Mouse (Mus musculus) kidney, adult 11 months (tissue): ENCODE results near the gene Asah2.
"Not testable (repeated sequence)": the region's sequence is repeated elsewhere in the genome, so short reads cannot be mapped to it uniquely, and the experiment has no call there.

Experiments
- DNase-seq: peaks from one replicate; pipeline ENCODE4 v3.0.0; 2022

Asah2 gene

DNA sequence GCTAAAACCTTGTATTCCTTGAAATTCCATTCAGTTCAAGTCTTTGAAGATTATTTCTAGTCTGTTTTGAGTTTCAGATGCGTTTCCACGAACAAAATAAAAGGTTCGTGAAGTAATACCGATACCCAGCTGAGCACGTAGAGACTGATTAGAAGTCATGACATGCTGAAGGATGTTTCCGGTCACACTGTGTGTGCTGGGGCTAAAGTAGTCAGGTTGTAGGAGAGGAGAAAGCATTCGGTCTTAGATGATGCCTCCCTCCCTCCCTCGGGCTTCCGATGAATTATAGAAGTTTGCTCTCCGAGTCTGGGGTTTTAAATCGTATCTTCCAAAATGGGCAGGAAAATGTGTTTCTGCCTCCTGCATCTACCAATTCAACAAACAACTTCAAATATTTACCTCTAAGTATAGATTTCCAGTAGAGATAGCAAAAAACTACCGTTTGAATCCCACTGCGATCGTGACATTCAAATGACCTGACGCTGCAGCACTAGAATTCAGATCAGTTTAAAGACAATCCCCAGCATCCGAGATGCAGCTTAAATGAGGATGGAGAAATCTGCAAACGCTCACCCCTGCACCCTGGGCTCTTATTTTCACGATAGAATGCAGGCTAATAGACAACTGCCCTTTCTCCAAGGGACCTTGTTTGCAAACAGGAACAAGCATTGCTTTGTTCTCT is 5.6 kb downstream of the Asah2 start:
- no peak for DNase-seq

DNA sequence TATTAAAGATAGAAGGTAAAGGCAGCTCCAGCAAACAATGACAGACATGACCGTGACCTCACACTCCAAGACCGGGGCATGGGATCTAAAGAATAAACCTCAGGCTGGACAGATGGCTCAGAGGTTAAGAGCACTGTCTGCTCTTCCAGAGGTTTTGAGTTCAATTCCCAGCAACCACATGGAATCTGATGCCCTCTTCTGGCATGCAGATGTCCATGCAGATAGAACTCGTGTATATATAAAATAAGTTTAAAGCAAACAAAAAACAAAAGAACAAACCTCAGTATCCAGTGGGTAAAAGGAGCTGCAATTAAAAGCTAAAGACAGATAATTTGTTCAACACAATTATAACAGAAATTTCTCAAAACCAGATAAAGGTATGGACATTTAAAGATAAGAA is 9.4 kb downstream of the Asah2 start:
- no peak for DNase-seq

DNA sequence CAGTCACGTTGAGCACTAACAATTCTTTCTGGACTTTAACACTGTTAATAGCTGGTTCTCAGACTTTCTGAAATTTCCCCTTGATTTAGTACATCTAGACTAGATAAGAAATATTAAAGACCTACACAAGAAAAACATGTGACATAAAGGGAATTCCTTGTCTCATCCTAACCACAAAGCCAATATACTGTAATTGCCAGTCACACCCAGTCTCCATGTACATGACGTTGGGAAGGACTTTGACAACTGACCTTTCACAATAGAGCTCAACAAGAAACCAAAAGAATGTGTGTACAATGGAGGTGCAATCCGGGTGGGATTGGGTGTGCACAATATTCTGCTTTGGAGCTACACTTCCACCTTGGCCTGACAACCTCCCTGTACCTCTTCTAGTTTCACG is 15.7 kb downstream of the Asah2 start:
- no peak for DNase-seq

DNA sequence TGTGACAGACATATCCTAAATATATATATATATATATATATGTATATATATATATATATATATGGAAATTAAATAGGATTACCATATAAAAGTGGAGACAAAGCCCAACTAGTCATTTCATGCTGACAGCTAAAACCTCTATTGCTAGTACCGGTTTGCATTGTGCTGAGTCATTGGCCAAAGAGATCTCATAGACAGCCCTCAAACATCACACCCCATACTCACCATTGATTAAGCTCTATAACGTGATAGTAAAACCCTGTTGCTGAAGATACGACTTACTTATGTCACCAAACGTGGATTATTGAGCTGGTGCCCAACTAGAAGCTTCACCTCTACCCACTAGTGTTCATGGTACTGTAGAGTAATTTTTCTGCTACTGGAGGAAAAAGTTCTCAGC is 17.2 kb downstream of the Asah2 start:
- DNase-seq, result no peak

DNA sequence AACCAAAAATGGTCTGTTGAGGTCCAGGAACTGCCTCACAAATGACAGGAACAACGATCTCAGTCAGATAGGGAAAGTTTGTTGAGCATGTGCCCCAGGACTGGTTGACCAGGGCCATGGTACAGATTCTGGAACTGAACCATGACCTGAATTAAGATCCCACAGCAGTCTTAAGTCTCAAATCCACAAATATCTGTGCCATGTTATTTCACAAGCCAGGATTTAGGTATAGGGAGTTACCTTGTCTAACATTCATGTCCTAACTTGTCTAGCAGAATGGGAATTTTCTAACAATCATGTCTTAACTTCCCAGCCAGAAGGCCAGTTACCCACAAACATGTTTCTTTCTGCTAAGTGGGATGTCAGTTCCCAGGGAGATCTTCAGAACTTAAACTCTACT is 19.4 kb downstream of the Asah2 start:
- no peak for DNase-seq

DNA sequence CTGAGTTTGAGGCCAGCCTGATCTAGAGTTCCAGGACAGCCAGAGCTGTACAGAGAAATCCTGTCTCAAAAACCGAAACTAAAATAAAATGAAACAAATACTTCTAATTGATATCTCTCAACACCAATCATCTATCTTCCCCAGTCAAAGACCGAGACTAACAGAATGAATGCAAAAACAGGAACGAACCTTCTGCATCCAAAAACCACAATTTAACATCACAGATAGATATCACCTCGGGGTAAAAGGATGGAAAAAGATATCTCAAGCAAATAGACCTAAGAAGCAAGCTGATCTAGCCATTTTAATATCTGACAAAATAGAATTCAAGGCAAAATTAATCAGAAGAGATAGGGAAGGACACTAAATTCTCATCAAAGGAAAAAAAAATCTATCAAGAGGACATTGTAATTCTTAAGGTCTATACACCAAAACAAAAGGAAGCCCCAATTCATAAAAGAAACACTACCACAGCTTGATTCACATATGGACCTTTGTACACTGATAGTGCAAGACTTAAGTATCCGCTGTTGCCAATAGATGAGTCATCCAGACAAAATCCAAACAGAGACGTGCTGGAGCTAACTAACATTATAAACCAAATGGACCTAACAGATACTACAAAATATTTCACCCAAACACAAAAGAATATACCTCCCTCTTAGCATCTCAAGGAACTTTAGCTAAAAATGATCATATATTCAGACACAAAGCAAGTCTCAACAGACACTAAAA is 20.1 kb downstream of the Asah2 start:
- DNase-seq, result no peak

DNA sequence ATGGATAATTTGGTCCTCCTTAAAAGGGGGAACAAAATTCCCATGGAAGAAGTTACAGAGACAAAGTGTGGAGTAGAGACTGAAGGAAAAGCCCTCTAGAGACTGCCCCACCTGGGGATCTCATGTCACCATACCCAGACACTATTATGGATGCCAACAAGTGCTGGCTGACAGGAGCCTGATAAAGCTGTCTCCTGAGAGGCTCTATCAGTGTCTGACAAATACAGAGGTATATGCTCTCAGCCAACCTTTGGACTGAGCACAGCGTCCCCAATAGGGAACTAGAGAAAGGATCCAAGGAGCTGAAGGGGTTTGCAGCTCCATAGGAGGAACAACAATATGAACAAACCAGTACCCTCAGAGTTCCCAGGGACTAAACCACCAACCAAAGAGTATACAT is 23.2 kb downstream of the Asah2 start:
- not testable (repeated sequence) for DNase-seq

DNA sequence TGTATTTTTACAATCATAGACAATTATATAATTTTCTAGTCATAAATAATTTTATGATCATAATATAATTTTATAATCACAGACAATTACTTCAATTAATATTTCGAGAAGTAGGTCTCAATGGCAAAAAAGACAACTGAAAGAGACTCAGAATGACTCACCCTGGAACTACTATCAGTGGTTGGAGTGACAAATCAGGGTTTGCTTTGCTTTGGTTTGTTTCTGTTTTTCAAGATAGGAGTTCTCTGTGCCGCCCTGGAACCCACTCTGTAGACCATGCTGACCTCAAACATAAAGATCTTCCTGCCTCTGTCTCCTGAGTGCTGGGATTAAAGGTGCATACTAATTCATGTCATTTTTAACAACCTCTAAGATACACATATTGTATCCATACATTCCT is 37.7 kb downstream of the Asah2 start:
- DNase-seq, result no peak

DNA sequence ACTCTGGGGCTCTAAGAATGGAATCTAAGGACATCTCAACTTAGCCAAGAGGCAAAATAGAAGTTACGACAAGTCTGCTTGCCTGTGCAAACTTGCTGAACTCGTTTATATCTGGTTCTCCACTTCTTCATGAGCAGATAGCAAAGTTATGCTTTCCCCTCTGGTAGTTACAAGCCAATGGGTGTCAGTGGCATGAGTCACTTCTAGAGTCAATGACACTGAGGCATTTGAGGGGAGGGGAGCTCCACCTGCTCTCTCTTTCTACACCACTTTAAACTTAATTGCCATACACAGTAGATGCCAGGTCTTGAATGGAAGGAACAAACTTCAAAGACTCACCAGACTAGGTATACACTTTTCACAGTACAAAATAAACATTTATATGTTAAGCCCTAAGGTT is 38.4 kb downstream of the Asah2 start:
- DNase-seq, result no peak

DNA sequence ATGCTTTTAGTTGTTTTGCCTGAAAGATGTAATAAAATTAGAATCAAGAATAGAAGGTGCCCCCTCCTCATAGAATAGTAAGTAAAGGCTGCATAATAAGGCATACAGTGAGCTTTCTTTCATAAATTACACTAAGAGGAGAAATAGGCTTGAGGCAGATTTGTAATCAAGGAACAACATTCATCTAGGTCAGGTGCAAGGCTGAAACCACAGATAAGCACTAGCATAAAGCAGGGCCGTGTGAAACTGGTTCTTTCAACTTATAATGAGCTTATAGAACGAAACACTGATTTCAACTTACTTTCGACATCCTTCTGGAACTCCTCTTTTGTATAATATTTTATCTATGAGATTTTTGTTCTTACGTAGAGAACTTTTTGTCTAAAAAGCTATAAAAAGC is 40.3 kb downstream of the Asah2 start:
- no peak for DNase-seq

DNA sequence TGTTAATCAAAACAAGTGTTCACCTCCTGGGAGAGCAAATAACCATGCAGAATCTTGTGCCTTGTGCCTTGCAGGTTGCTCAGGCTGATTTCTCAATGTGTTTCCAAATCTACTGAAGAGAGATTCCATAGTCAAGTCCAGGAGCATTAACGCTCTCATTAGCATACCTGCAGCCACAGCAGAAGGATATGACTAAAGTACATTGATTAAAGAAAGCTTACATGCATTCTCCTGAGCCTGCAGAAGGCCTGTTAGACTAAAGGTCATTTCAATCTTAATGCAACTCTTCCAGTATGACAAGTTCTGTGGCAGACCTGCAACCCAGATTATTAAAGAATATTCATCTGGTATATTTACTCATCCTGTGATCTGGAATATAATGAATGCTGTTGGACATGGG is 46.7 kb downstream of the Asah2 start:
- no peak for DNase-seq

DNA sequence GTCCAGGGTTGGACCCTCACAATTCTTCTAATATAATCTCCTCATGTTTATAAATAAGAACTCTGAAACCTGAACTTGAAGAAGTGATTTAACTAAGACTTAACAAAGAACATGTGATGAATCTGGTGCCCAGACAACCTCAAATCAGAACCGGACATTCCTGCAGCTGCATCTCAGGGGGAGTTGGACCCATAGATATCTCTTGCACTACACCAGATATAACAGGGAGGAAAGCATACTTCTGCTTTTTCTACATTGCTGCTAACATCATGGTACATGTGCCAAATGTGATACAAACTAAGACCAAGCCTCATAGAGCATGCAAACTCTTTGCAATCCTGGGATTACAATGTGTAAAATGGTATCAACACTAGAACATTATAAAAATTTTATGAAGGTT is 51.8 kb downstream of the Asah2 start:
- DNase-seq, result no peak

DNA sequence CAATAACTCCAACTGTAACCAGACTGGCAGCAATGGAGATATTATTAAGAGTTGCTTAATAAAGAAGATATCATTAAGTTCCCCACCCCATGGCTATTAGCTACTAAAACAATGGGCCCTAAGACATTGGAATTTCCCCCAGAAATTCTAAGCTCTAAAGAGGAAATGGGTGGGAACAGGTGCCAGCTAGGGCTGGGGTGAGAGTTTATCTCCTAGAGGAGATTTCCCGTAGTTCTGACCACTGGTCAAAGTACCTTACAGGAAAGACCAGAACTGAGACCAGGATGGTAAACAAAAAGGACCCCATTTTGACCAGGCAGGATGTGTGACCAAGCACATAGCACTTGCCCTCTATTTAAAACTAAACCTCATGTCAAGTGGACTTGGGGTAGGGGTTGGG is 52.3 kb downstream of the Asah2 start:
- no peak for DNase-seq

DNA sequence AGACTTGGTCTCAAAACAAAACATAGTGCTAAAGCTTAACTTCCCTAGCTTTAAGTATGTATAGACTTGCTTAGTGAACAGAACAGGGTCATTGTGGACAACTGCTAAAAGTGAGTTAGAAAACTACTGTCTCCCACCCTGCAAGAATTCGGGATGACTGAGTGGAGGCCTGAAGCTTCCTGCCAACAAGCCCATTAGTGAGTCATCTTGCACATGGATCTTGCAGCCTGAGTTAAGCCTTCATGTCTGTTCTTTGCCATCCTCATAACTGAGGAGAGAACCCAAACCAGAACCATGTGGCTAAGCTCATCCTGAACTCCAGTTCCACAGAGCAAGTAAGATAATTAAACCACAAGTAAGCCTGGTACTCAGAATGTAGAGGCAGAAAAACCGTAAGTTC is 56.8 kb downstream of the Asah2 start:
- DNase-seq, result no peak

DNA sequence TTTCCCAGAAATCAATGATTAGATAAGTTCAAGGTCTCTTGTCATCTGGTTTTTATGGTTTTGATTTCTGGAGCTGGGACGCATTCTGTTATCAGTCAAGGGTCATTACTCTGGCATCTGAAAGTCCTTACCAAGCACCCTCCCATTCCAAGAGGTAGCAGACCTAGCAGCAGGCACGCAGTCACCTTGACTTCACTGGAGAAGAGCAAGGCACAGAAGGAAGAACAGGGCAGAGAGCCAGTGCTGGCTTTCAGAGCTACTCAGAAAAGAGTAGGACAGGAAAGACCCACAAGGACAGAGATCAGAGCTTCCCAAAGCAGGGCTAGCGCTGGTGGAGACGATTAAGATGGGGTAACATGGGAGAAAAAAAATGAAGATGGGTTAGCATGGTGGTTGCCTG is 75.1 kb downstream of the Asah2 start:
- no peak for DNase-seq

DNA sequence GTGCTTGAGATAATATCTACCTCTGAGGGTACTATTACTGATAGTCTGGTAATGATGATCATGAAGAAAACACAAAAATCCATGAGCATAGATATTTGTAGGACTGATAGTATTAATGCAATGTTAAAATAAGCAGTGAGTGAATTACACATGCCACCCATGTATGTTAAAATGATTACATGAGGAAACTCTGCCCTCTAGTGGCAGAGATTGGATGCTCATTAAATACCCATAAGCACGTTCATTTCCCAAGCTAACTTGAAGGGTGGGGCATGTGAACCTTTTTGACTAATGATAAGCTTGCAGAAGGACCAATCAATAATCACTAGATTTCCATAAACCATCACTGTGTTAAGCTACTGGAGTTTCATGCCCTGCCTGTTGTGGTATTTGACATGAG is 77.6 kb downstream of the Asah2 start:
- no peak for DNase-seq

DNA sequence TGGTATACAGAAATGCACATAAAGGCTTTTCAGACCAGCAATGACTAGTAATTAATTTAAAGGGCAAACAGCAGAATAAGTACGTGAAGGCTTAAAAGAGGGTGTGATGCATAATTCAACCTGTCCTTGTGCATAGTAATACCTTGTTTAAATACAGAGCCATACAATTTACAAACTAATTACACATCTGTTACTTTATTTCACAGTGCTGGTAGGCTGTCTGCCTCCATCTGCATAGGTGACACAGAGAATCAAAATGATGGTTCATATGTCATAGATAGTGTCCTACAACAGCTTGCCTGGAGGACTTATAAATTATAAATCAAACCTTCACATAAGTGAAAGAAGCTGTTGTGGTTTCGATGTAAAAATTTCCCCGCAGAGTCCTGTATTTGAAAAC is 82.6 kb downstream of the Asah2 start:
- DNase-seq, result no peak

DNA sequence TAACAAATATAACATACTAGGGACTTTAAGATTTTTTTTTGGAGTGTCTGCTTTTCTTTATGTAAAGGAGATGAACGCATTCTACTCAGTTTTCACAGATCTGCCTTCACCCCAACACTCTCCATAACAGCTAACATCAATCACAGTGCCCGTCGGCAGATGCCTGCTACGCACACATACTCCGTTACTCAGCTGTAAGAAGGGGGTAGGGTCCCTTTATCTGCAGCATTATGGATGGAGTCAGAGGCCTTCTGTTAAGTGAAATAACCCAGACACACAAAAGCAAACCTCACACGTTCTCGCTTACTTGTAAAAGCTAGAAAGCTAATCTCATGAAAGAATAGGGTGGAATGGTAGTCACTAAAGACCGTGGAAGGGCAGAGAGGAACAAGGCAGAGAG is 88.3 kb downstream of the Asah2 start:
- DNase-seq, result no peak

DNA sequence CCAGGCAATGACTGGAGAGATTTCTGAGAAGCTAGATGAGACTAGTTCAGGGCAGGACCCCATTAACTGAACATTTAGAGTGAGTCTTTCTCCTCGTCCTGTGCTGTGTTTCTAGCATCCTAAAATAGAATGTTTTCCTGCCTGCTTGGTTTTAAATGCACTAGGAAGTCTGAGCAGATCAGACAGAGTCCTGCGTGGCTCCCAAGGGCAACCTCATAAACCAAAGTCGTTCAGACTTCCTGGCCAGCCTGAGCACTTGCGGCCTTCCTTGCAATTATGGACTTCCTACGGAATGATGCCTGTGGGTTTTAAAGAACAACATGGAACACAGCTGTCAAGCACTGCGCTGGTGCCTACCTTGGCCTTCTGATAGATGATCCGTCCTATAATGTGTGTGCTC is 89.4 kb downstream of the Asah2 start:
- DNase-seq, result no peak

DNA sequence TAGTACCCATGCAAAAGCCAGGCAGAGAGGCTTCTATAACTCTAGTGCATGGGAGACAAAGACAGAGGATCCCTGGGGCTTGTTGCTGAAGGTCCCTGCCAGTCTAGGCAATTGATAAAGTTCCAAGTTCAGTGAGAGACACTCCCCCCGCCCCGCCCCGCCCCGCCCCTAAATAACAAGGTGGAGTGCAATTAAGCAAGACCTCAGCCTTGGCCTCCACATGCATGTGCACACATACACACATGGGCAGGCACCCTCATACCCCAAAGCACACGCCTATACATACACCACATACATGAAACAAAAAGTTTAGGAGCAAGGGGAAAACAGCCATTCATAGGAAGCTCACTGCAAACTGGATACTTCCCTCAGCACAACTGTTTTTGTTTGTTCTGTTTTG is 90.0 kb downstream of the Asah2 start:
- DNase-seq, result no peak

DNA sequence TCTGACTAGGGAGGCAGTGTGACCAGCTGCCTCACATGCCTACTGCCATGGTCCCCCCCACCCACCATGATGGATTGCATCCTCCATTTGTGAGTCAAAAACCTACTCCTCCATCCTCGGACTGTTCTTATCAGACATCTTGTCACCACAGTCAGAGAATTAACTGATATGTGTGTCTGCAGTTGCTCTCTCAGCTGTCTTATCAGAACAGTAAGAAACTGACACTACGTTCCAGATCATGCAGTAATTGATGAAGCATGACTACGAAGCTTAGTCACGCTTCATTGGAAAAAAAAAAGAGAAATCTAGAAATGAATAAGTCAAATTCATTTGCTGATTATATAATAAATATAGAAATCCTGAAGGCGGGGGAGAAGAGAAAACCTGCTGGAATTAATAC is 105.4 kb downstream of the Asah2 start:
- DNase-seq, result no peak

DNA sequence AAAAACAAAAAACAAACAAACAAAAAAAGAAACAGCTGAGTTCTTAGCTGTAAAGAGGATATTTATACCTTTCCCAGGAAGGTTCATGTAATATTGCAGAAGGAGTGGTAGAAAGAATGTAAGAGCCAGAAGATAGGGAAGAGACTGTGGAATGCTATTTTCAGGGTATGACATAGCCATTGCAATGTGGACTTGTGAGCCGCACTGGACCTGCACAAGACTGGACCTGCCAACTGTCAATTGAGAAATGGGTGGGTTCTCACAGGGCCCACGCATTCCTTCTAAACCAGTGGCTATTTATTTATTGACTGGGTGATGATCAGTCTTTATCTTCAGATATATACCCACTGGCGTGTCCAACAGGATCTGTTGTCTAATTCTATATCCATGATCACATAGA is 111.1 kb downstream of the Asah2 start:
- no peak for DNase-seq

DNA sequence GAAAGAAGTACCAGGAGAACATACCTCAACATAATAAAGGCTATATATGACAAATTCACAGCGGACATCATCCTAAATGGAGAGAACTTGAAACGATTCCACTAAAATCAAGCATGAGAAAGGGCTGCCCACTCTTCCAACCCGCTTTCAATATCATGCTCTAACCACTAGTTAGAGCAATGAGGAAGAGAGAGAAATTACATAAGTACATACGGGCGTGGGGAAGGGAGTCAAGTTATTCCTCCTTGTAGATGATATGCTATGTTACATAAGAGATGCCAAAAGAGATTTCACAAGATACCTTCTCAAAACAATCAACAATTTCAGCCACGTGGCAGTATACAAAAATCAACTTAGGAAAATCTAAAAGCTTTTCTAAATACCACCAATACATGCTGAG is 117.0 kb downstream of the Asah2 start:
- DNase-seq, result no peak

DNA sequence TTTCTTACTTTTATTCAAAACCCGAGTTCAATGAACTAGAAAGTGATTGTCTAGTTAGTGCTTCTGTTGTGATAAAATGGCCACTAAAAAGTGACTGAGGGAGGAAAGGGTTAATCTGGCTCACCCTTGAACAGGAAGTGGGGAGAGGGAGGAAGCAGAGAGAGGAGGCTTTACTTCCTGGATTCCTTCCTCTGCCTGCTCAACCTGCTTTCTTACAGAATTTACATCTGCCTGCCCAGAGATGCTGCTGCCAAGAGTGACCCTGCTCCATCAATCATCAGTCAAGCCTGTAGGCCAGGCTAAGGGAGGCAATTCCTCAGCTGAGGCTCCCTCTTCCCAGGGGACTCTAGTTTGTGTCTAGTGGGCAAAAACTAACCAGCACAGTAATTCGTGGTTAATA is 132.1 kb downstream of the Asah2 start:
- DNase-seq, result no peak

DNA sequence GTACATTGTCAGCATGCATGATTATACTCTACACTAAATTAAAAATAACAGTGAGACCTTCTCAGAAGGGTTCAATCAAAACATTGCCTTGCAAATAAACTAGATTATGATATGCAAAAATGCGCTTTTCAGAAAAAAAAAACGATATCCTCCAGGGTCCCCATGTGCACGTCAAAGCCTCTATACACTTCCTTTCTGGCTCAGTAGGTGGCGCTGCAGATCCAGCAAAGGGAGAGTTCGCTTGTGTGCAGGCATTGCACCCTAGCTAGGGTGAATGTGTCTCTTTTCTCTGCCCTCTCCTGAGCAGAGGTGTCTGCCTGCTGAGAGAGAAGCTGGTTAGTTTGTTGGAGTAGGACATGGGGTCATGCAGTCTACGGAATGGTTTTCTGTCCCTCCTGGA is 136.0 kb downstream of the Asah2 start:
- peak; percentile 45 for DNase-seq
